Mouse (Mus musculus): ENCODE results near the gene Parn.

- TF ChIP-seq CTCF (IDR thresholded peaks at IDR 0.05; ENCODE audit: low read depth) = no peak
- no peak for TF ChIP-seq EP300 (IDR thresholded peaks at IDR 0.05; ENCODE audit: low read depth)
Observed at GRCm38 (mm10) chr16:13615276-13615675, 52.7 kb downstream of the Parn start.
